Mouse (Mus musculus): ENCODE results near the gene Hsp90ab1.
A peak's percentile ranks its signal among the peaks of the same experiment; 100 is the strongest.

The Hsp90ab1 gene

DNA sequence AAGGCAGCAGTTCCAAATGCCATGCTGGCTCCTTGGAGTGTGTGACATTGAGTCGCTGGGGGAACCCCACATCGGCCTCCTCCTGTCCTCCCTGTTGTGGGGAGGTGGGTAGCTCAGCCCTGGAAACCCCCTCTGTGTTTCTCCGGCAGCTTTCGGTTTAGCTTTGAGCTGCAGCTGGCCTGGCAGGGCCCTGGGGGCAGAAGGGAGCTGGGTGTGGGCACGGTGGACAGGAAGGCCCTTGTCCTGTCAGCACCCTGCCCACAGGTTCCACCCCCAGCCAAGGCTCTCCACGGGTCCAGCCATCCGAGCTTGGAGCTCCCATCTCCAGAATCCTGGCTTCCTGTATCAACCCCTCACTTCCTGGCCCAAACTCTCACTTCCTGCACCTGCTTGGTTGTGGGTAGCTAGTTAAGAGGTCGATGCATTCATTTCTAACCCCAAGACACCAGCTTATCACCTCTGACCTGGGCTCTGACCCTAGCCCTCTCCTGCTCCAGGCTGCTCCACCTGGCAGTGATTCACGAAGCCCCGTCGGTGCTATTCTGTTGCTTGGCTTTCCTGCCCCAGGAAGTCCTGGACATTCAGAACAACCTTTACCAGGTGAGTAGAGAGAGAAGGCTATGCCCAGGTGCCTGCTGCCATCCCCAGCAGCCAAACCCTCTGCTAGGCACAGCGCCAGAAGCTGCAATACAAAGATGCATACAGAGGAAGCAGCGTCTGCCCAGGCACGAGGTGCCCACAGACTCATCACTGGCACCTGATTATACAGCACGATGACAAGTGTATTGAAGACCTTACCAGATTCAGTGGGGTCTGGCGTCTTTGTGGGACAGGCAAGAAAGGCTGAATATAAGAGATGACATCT is 14.8 kb downstream of the Hsp90ab1 start:
- no peak for DNase-seq (ENCODE audit: low spot score in 2 of 2)

DNA sequence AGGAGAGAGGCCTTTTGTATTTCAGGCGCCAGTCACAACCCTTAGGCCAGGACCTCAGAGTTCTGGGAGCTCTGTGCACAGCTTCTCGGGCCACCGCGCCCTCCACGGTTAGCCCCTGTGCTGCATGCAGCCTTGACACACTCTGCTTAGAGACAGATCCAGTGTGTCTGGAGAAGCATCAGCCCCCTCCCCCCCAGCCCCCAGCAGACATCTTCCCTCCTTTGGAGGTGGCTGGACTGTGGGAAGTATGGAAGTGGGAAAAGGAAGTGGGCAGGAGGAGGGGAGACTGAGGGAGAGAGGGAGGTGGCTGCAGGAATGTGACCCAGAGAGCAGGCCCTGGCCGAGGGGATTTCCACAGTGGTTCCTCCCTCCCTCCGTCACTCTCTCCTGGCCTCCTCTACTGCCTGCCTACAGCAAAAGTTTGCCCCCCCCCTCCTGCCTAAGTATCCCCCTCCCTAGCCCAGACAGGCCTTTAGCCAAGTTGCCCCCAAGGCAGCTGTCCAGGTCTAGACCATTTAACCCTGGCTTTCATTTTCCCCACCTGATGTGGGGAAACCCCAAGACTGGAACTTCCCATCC is 15.7 kb downstream of the Hsp90ab1 start:
- no peak for DNase-seq (ENCODE audit: low spot score in 2 of 2)

DNA sequence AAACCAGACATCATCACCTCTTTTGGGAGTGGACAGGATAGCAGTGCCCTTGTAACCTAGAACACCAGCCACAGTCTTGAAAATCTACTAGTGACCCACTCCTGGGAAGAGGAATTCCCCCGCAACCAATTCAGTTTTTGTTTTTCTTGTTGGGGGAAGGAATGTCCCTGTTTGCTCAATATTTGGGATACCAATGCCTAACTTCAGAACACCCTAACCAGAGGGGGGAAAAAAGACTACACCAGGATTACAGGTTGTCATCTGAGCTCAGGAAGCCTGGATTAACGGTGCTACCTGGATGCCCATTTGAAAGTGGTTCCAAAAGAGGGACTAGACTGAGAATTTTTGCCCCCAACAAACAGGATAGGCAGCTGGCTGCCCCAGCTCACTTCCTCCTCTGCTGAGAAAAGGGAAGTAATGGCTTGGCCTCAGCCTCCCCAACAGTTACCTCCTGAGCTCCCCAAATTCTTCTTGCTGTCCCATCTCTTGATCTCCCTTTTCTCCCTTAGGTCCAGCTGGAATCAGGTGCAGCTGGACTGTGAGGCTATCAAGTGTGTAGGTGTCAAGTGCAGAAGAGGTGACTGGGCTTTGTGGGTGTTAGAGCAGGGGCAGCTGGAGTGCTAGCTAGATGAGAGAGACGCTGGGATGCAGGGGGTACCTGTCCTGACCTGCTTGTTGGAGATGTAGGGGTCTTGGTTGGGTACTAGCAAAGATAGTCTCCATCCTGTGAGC is 16.4 kb downstream of the Hsp90ab1 start:
- no peak for DNase-seq (ENCODE audit: low spot score in 2 of 2)

DNA sequence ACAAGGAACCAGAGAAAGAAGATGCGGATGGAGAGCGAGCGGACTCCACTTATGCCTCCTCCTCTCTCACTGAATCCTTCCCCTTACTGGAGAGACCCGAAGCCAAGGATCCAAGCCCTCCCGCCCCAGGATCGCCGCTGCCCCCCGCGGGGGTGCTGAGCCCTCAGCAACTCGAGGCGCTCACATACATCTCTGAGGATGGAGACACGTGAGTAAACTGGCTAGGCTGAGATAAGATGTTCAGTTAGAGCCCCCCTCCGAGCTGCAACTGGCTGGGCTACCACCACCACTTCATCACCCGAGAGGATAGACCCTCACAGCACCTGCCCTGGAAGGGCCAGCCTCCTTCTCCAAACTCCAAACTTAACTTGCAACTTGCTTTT is 17.0 kb downstream of the Hsp90ab1 start:
- DNase-seq (ENCODE audit: low spot score in 2 of 2): no peak

DNA sequence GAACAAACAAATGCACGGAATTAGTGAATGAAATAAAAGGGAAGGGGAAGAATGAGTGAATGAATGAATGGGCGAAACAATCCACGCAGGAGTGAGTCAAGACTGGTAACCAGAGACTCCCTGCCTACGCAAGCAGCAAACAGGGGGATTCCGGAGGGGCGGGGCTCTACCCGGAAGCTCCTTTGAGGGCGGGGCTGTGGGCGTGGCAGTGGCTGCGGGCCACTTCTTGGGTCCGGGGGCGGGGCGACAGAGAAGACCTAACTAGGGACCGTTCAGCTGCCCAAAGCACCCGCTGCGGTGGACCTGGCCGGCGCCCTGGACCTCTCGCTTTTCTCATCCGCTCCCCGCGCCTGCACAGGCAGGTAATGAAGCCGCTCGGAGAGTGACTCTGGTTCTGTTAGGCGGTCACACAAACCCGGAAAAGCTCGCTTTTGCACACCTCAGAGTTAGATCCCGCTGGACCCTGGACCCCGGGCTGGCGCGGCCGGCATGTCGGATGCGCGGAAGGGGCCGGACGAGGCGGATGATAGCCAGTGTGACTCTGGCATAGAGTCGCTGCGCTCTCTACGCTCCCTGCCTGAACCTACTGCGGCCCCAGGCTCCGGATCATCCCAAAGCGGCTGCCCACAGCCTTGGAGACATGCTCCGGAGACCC is 17.5 kb downstream of the Hsp90ab1 start, which contains the start of gene Nfkbie:
Nfkbie (plus strand) TSS at position 252 of the 655 bp plus-strand sequence.
- DNase-seq (ENCODE audit: low spot score in 2 of 2): peak; percentile 93 to 98

DNA sequence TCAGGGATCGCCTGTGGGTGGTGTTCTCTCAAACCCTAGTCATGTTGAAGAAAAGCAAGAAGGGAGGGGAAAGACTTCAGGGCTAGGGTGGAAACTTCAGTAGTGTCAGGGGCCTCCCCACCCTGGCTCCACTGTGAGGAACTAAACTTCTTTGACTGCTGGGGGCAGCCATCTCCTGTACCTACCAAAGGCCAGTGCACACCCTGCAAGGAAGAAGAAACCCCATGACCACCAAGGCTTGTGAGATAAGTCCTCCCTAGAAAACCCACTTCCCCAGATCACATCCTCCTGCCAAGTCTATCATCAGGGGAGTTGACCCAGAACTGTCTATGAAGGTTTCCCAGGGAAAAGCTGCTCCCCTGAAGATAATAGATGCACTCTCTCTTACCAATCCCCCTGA is 18.7 kb downstream of the Hsp90ab1 start:
- DNase-seq (ENCODE audit: low spot score in 2 of 2): no peak

DNA sequence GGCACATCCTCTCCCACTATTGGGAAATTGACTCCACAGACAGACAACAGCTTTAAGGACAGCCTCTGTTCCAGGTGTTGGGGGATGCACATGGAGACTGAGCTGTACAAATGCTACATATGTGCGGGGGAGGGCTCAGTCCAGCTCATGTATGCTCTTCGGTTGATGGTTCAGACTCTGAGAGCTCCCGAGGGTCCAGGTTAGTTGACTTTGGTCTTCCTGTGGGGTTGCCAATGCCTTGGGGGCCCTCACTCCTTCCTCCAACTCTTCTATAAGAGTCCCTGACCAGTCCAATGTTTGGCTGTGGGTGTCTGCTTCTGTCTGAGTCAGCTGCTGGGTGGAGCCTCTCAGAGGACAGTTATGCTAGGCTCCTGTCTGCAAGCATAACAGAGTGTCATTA is 20.0 kb downstream of the Hsp90ab1 start:
- no peak for DNase-seq (ENCODE audit: low spot score in 2 of 2)

DNA sequence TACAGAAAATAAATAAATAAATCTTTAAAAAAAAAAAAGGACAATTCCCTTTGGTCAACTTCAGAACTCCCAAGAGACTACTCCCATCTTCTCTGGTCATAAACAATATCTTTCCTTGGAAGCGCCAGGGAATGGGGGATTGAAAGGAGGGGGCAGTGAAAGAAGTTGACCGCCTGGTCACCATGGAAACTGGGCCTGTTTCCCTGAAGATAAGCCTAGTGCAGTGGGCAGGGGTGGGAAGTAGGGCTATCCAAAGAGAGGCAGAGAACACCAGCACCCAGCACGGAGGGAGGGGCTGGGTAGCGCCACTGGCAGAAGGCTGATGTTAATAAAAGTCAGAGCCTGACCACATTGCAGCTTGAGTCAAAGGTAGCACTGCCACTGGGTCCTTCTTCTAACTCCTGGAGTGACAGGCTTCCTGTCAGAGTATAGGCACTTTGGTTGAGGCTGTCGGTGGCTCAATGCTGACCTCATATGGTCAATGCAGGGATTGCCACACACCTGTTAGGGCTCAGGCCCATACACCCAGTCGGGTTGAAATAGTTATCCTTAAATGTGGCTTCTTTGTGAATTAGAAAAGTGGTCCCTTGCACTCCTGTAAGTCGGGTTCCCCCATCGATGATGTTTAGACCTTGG is 21.1 kb downstream of the Hsp90ab1 start:
- peak in 1 of 2 experiments; percentile 60 for DNase-seq (ENCODE audit: low spot score in 2 of 2)

DNA sequence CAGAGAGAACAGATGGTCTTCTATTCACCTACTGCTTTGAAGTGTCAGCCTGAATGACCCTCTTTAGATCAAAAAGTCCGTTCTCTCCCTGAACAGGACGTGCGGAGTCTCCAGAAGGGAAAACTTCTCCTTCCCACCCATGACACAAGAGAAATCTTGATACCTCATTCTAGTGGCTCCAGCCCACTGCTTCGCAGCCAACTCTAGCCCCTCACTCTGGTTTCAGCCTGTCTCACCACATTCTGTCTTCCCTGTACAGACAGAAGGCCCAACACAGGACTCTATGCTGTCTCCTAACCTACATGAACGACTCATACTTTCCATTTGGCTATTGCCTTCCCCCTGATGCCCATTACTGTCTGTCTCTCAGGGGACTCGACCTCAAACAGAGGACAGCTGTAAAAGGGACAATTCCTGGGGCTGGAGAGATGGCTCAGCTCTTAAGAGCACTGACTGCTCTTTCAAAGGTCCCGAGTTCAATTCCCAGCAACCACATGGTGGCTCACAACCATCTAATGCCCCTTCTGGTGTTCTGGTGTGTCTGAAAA is 21.7 kb downstream of the Hsp90ab1 start:
- no peak for DNase-seq (ENCODE audit: low spot score in 2 of 2)

DNA sequence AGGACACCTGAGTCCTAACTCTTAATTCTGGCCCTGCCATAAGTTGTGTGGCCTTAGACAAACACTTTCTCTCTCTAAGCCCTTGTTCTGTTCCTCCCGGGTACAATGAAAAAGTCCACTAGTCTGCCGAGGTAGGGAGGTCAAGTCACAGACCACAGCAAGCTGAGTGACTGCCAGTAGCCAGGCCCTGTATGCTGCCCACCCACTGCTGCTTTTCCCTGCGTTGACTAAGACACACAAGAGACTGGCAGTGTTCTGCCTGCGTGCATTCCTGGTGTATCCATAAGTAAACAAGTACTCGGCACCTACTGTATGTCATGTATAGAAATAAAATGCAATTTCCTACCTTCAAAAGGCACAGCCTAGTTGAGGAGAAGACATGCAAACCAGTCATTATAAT is 22.8 kb downstream of the Hsp90ab1 start:
- no peak for DNase-seq (ENCODE audit: low spot score in 2 of 2)

DNA sequence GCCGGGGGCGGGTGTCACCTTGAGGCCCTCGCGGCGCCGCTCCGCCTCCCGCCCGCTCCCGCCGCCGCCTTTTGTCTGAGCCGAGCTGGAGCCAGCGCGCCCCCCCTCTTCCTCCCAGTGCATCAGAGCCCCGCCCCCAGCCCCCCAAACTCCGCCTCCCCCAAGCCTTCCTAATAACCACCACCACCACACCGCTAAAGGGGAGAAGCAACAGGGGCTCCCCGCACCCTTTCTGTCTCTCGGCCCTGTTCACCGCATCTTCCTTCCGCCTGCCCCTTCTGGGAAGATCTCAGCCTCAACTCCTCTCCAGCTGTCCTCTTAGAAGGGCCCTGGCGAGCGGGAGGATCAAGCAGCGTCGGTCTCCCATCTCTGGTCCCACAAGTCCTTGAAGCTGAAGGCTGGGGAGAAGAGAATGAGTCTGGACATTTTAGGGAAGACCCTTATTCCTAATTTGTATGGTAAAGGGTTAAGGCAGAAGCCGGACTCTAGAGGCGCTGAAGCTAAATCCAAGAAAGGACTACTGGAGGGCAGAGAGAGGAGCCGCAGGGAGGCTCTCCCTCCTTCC is 23.4 kb downstream of the Hsp90ab1 start, which contains the start of gene Tmem151b:
Tmem151b (minus strand) TSS at position 61 of the 565 bp plus-strand sequence.
- no peak for DNase-seq (ENCODE audit: low spot score in 2 of 2)

DNA sequence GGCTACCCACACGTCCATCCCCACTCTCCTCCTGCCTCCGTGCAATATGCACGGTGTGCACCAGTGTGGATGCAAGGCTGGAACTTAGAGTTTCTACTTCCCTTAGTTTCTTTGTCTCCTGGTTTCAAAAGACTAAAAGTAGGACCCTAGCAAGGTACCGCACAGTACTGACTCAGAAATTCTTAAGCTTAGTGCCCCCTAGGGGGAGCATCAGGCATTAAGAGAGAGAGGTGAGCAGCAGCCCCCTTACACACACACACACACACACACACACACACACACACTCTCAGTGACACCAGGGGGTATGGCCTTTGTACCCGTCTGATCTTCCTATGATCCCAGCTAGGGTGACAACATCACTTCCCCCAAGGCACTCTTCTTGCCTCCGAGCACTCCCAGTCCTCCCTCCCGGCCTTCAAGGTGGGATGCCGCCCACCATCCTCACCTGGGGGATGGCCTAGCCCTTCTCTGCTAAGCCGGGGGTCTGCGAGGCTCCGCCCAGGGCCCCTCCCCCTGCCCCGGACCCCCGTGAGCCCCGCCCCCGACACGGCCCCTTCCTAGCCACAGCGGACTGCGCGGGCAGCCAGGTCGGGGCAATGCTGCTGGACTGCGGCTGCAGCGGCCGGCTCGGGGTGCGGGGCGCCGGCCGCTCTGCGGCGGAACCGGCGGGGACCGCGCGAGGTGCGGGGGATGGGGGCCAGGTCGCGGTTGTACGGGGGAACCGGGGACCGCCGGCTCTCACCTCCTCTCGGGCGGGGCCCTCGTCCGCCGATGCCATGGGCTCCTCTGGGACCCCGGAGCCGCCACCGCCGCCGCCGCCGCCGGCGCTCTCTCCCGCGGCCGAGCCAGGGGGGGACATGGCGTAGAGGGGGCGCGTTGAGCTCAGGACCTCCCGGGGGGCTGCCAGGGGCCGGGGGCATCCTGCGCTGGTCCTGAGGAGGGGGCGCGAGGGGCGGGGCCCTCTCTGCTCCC is 24.2 kb downstream of the Hsp90ab1 start:
- DNase-seq (ENCODE audit: low spot score in 2 of 2): no peak

DNA sequence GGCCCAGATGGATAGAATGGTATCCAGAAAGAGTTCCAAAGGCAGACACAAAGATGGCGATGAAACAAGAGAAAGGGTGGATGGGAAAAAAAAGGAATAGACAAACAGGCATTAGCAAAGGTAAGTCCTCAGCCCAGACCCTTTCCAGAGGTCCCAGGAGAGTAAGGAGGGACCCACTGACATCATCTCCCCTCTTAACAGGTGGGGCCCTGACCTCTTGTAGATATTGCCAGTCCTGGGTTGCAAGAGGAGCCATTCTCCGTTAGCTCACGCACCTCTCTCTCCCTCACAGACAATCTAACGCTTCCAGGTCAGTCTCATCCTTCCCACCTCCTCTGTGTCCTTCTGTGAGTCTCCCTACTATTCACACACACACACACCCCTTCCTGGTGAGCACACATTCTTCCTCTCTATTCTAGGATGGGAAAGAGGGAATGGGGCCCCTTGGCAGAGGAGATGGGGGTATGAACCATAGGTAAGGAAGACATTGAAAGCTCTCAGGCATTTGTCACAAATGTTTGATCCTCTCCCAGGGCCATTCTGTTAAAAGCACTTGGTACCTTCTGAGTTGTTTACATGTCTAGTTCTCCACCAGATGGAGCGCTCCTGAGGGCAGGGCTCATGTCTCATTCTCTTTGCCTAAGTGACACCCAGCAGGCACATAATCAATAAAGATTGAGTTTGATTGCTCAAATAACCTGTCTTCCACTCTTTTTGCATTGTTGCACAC is 25.4 kb downstream of the Hsp90ab1 start:
- DNase-seq (ENCODE audit: low spot score in 2 of 2): no peak

DNA sequence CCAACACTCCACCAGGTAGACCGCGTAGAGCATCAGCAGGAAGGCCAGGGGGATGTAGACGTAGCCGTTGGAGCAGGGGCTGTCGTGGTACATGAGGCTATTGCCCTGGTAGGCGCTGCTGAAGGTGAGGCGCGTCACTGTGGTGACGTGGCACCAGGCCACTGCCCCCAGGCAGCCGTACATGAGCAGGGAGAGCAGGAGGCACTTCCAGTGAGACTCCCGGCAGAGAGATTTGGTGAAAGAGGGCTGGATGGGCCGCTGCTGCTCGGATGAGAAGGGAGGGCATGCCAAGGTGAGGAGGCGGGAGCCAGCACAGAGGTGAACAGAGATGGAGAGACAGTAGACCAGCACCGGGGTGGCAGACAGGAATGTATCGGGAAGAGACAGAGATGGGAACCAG is 26.1 kb downstream of the Hsp90ab1 start:
- DNase-seq (ENCODE audit: low spot score in 2 of 2): no peak

DNA sequence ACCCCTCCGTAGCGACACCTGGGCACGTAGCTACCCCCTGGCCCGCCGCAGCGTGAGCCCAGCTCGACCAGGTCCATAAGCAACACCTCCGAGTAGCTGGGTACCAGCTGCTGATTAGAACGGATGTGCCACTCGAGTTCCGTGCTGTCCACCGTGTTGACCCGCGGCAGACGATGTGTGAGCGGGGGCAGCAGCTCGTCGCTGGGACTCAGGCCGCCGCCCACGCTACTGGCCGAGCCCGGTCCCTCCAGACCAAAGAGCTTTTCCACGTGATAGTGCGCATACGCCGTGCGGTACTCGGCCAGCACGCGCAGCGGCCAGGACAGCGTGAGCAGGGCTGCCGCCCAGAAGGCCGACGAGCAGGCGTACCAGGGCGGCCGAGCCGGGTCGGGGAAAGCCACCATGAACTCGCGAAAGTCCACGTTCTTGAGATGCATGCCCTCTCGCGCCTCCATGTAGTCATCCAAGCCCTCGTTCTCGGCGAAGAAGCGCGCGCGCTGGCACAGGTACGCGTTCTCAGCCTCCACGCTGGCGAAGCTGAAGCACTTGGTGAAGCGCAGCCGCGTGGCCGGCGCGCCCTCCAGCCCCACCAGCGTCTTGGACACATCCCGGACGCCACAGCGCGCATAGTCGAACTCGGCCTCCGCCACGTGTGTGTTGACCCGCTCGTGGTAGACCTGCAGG is 27.7 kb downstream of the Hsp90ab1 start:
- no peak for DNase-seq (ENCODE audit: low spot score in 2 of 2)

DNA sequence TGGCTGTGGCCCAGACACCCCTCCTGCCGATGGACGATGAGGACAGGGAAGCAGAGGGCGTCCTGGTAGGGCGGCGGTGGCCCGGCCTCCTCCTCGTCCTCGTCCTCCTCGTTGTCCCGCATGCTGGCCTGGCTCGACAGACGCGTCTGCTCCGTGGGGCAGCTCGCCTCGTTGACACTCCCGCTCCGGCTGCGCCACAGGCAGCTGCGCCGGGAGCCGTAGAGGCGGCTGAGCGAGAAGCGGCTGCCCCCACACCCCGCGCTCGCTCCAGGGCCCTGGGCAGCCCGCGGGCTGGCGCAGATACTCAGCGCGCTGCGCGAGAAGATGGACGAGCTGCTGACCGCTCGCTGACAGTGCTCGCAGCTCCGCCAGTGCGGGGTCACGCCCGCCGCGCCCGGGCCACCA is 28.2 kb downstream of the Hsp90ab1 start:
- no peak for DNase-seq (ENCODE audit: low spot score in 2 of 2)

DNA sequence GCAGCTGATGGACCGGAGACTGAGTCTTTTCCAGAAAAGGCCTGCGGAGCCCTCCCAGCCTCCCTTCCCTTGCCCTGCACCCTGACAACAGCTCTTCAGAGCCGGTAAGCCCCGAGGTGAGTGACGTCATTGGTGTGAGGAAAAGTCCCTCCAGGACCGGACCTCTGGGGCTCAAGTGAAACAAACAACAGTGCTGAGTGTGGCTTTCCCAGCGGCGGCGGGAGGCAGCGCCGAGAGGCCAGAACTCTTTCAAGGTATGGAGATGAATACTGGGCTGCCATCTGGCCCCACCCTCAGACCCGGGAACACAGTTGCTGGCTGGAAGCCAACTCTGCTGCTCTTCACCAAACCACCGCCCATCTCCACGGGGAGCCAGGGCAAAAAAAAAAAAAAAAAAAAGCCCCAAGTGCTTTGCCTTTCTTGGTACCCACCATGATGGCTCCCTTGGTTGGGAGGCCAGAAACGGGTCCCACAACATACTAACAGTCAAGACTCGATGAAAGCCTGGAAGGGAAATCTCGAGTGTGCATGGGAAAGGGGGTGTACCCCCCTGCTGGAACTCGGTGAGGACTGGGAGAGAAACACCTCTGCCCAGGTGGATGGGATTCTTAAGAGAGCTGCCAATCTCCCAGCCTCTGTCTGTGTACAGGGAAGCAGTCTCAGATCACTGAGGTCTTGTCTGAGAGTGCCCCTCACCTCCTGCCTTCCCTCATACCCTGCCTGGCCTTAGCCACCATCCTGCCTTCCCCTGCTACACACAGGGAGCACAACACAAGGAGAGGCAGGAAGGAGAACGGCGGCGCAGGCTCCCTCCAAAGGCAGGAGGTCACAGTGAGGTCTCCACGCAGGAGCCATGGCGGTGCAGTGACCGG is 28.8 kb downstream of the Hsp90ab1 start:
- DNase-seq (ENCODE audit: low spot score in 2 of 2): no peak
